Mouse (Mus musculus) brain, embryonic 14.5 days (tissue): Measurements from ENCODE around the gene Ager.
A peak's percentile ranks its signal among the peaks of the same experiment; 100 is the strongest.

ENCODE experiments used
- CTCF ChIP-seq: fragments of 200-500 bp; IDR thresholded peaks from 2 replicates; pipeline ENCODE4 v1.5.1; 2012; ENCODE audit warnings: inconsistent platforms, mild to moderate bottlenecking, moderate library complexity, borderline replicate concordance; ENCODE audit not compliant: insufficient read depth, insufficient read length; ENCODE audit errors: extremely low read depth
- POLR2A ChIP-seq: fragments of 200-500 bp; IDR thresholded peaks from 2 replicates; pipeline ENCODE4 v1.6.1; 2012; ENCODE audit warnings: mild to moderate bottlenecking, inconsistent platforms, borderline replicate concordance; ENCODE audit not compliant: poor library complexity, insufficient read depth, insufficient read length, severe bottlenecking; ENCODE audit errors: extremely low read depth

- TF ChIP-seq POLR2A (no peak), CTCF (peak; percentile 71; the same call in 1 of the 2 replicates)
Observed at GRCm38 (mm10) chr17:34618999-34619398, 21.3 kb downstream of the Ager start.
